Mouse (Mus musculus): ENCODE data around the gene Actl7a.

DNA sequence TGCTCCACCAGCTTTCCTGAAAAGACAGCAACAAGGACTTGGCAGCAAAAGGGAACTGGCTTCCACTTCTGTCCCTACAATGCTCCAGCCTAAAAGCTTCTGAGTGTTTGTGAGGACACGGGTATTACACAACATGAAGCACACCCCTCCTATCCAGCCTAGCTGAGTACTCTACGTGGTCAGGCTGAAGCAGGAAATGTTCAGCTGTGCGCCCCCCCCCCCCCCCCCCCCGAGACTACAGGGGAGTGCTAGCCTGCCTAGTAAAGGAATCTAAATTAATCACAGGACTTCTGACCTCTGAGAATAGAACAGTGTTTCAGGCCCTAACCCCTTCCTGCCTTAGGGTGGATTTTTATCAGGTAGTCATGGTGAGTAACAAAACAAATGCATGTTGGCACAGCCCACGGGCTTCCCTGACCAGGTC lies 24.7 kb downstream of the Actl7a start:
- TF ChIP-seq CTCF (conservative IDR thresholded peaks at IDR 0.05; ENCODE audit: low read length) (no peak), POU5F1 (IDR thresholded peaks at IDR 0.05; ENCODE audit: borderline replicate concordance, low read length) (no peak)
